Mouse (Mus musculus): Measurements from ENCODE around the gene Med15. TPM values are rescaled to one million over a fixed set of nuclear protein-coding genes. Genes with fewer than 3 reads are reported as not detected.
"Not testable (repeated sequence)": the region's sequence is repeated elsewhere in the genome, so short reads cannot be mapped to it uniquely, and the experiment has no call there.

The Med15 gene
- polyA plus RNA-seq, 1 experiment from 2014 or later = 47.1 TPM

DNA sequence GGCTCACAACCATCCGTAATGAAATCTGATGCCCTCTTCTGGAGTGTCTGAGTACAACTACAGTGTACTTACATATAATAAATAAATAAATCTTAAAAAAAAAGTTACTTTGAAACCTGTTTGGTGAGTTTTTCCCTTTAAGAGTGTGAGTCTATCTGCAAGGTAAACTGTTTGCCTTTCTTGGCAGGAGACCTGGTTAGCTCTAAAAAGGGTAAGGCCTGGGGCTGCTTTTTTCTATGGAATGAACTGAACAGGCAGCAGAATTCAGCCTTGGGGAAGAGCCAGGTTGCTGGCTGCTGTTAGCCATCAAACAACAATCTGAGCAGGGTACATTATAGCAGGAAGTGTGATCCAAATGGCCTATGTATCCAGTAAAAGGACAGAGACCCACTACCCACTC lies 10.1 kb upstream of the Med15 start:
- 17% methylated on average over 1 of the region's 1 CpGs for WGBS
- no peaks in the 10 kb centered on the region for H3K27me3 ChIP-seq (ENCODE audit: control insufficient read depth, insufficient read depth, low read depth, low read length)
- peak overlapping the region; percentile 79 for H3K27ac ChIP-seq (ENCODE audit: low read length)

GRCm38 (mm10) chr16:17740080-17740479 lies 7.4 kb upstream of the Med15 start:
- H3K4me1 ChIP-seq (replicated peaks; ENCODE audit: control insufficient read depth, insufficient read depth, low read length) = peaks cover 4% of the 10 kb centered on the region
- H3K4me2 ChIP-seq (ENCODE audit: low read depth, low read length) = no peak overlapping the region
- H3K36me3 ChIP-seq (ENCODE audit: control insufficient read depth, insufficient read depth, low read length) = no peaks in the 10 kb centered on the region
- no peaks in the 10 kb centered on the region for H3K27me3 ChIP-seq (ENCODE audit: control insufficient read depth, insufficient read depth, low read depth, low read length)
- WGBS = 52% methylated on average over 4 of the region's 4 CpGs
- ATAC-seq (ENCODE audit: low read depth) = no peak
- H3K9me3 ChIP-seq (ENCODE audit: control insufficient read depth, low read length) = no peaks in the 10 kb centered on the region
- H3K9ac ChIP-seq (ENCODE audit: low read length) = no peak overlapping the region
- H3K4me3 ChIP-seq (ENCODE audit: low read length) = no peak overlapping the region
- H3K27ac ChIP-seq (ENCODE audit: low read length) = no peak overlapping the region

More for the DNA sequence above, 10.1 kb upstream of the Med15 start:
- peak; percentile 81; the same call in 1 of the 2 replicates for ATAC-seq (ENCODE audit: low read depth)
- no peak overlapping the region for H3K4me2 ChIP-seq (ENCODE audit: low read depth, low read length)
- H3K4me3 ChIP-seq (ENCODE audit: low read length) = no peak overlapping the region
- H3K9ac ChIP-seq (ENCODE audit: low read length) = no peak overlapping the region; the same call in 1 of the 2 replicates
- H3K36me3 ChIP-seq (ENCODE audit: control insufficient read depth, insufficient read depth, low read length) = no peaks in the 10 kb centered on the region
- peaks cover 4% of the 10 kb centered on the region for H3K4me1 ChIP-seq (replicated peaks; ENCODE audit: control insufficient read depth, insufficient read depth, low read length)
- H3K9me3 ChIP-seq (ENCODE audit: control insufficient read depth, low read length) = no peaks in the 10 kb centered on the region; the same call in 1 of the 2 replicates

DNA sequence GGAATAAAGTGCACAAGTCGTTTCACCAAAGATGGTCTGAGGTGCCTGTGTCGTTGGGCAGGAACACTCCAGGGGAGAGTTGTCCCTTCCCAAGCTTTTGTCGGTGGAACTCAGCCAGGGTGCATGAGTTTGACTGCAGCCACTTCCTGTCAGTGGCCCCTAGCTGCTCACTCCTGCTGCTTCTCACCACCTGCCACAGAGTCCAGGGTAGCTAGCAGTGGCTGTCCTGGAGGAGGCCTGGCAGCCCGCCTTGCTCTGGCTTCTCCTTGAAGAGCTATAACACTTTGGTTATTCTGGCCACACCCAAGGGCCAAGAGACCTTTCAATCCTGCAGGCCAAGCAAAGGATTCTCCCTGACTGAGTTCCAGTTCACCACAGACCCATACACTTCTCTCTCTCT lies 3.5 kb upstream of the Med15 start:
- Histone ChIP-seq H3K27ac (ENCODE audit: low read length) (no peak overlapping the region), H3K36me3 (ENCODE audit: control insufficient read depth, insufficient read depth, low read length) (no peaks in the 10 kb centered on the region), H3K4me1 (replicated peaks; ENCODE audit: control insufficient read depth, insufficient read depth, low read length) (no peaks in the 10 kb centered on the region), H3K4me2 (ENCODE audit: low read depth, low read length) (no peak overlapping the region), H3K4me3 (ENCODE audit: low read length) (no peak overlapping the region), H3K9ac (ENCODE audit: low read length) (no peak overlapping the region), H3K27me3 (ENCODE audit: control insufficient read depth, insufficient read depth, low read depth, low read length) (peaks cover 3% of the 10 kb centered on the region; the same call in 1 of the 2 replicates), H3K9me3 (ENCODE audit: control insufficient read depth, low read length) (no peaks in the 10 kb centered on the region)
- 29% methylated on average over 4 of the region's 4 CpGs for WGBS
- ATAC-seq (ENCODE audit: low read depth) = no peak

- H3K27ac ChIP-seq (ENCODE audit: low read length); H3K9ac ChIP-seq (ENCODE audit: low read length); H3K4me1 ChIP-seq (replicated peaks; ENCODE audit: control insufficient read depth, insufficient read depth, low read length); ATAC-seq (ENCODE audit: low read depth); H3K4me3 ChIP-seq (ENCODE audit: low read length); H3K9me3 ChIP-seq (ENCODE audit: control insufficient read depth, low read length); H3K27me3 ChIP-seq (ENCODE audit: control insufficient read depth, insufficient read depth, low read depth, low read length); H3K36me3 ChIP-seq (ENCODE audit: control insufficient read depth, insufficient read depth, low read length); H3K4me2 ChIP-seq (ENCODE audit: low read depth, low read length): not testable (repeated sequence)
- 79% methylated on average over 6 of the region's 6 CpGs for WGBS
Measured at GRCm38 (mm10) chr16:17734872-17735271, 2.2 kb upstream of the Med15 start.

- Histone ChIP-seq H3K36me3 (ENCODE audit: control insufficient read depth, insufficient read depth, low read length) (no peaks in the 10 kb centered on the region), H3K4me2 (ENCODE audit: low read depth, low read length) (peak overlapping the region; percentile 45), H3K4me3 (ENCODE audit: low read length) (peak overlapping the region; percentile 23; the same call in 1 of the 2 replicates), H3K4me1 (replicated peaks; ENCODE audit: control insufficient read depth, insufficient read depth, low read length) (no peaks in the 10 kb centered on the region), H3K27ac (ENCODE audit: low read length) (no peak overlapping the region), H3K9ac (ENCODE audit: low read length) (no peak overlapping the region), H3K27me3 (ENCODE audit: control insufficient read depth, insufficient read depth, low read depth, low read length) (peaks cover 3% of the 10 kb centered on the region; the same call in 1 of the 2 replicates), H3K9me3 (ENCODE audit: control insufficient read depth, low read length) (no peaks in the 10 kb centered on the region)
- WGBS = 46% methylated on average over 2 of the region's 2 CpGs
- ATAC-seq (ENCODE audit: low read depth) = no peak
Measured at GRCm38 (mm10) chr16:17733646-17734045, 955 bp upstream of the Med15 start.

GRCm38 (mm10) chr16:17732431-17732830 lies 260 bp downstream of the Med15 start:
- Histone ChIP-seq H3K27me3 (ENCODE audit: control insufficient read depth, insufficient read depth, low read depth, low read length) (peaks cover 3% of the 10 kb centered on the region; the same call in 1 of the 2 replicates), H3K4me3 (ENCODE audit: low read length) (no peak overlapping the region), H3K27ac (ENCODE audit: low read length) (no peak overlapping the region), H3K36me3 (ENCODE audit: control insufficient read depth, insufficient read depth, low read length) (no peaks in the 10 kb centered on the region), H3K4me2 (ENCODE audit: low read depth, low read length) (no peak overlapping the region), H3K4me1 (replicated peaks; ENCODE audit: control insufficient read depth, insufficient read depth, low read length) (no peaks in the 10 kb centered on the region), H3K9me3 (ENCODE audit: control insufficient read depth, low read length) (no peaks in the 10 kb centered on the region), H3K9ac (ENCODE audit: low read length) (no peak overlapping the region)
- ATAC-seq (ENCODE audit: low read depth) = no peak
- WGBS = 60% methylated on average over 6 of the region's 6 CpGs

DNA sequence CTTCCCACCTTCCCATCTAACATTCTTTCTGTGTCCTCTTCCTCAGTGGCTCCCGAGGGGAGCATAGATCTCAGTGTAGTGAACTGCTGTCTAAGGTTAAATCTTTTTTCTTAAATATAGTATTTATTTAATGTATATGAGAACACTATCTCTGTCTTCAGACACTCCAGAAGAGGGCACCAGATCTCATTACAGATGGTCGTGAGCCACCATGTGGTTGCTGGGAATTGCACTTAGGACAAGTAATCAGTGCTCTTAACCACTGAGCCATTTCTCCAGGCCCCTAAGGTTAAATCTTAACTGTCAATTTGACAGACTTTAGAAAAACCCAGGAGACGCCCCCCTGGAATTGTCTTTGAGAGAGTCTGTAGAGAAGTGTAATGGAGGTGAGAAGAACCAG lies 670 bp downstream of the Med15 start:
- WGBS = 24% methylated on average over 3 of the region's 3 CpGs
- no peak overlapping the region for H3K27ac ChIP-seq (ENCODE audit: low read length)
- no peak overlapping the region for H3K4me2 ChIP-seq (ENCODE audit: low read depth, low read length)
- ATAC-seq (ENCODE audit: low read depth) = no peak
- H3K27me3 ChIP-seq (ENCODE audit: control insufficient read depth, insufficient read depth, low read depth, low read length) = peaks cover 3% of the 10 kb centered on the region; the same call in 1 of the 2 replicates
- no peak overlapping the region for H3K4me3 ChIP-seq (ENCODE audit: low read length)
- H3K4me1 ChIP-seq (replicated peaks; ENCODE audit: control insufficient read depth, insufficient read depth, low read length) = peaks cover 1% of the 10 kb centered on the region; the same call in 1 of the 2 replicates
- H3K36me3 ChIP-seq (ENCODE audit: control insufficient read depth, insufficient read depth, low read length) = no peaks in the 10 kb centered on the region
- no peaks in the 10 kb centered on the region for H3K9me3 ChIP-seq (ENCODE audit: control insufficient read depth, low read length)
- H3K9ac ChIP-seq (ENCODE audit: low read length) = no peak overlapping the region

DNA sequence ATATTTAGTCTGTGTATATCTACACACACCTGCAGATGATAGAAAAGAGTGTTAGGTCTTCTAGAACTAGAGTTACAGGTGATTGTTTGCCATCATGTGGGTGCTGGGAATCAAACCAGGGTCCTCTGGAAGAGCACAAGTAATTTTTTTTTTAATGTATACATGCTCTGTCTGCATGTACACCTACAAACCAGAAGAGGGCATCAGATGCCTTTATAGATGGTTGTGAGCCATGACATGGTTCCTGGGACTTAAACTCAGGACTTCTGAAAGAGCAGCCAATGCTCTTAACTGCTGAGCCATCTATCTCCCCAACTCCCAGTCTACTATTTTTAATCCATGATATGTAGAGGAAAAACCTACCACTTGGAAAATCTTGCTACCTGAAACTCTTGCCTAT lies 2.7 kb downstream of the Med15 start:
- Histone ChIP-seq H3K4me3 (ENCODE audit: low read length) (no peak overlapping the region), H3K36me3 (ENCODE audit: control insufficient read depth, insufficient read depth, low read length) (no peaks in the 10 kb centered on the region), H3K27ac (ENCODE audit: low read length) (no peak overlapping the region), H3K9me3 (ENCODE audit: control insufficient read depth, low read length) (no peaks in the 10 kb centered on the region), H3K4me1 (replicated peaks; ENCODE audit: control insufficient read depth, insufficient read depth, low read length) (peaks cover 5% of the 10 kb centered on the region), H3K4me2 (ENCODE audit: low read depth, low read length) (no peak overlapping the region), H3K27me3 (ENCODE audit: control insufficient read depth, insufficient read depth, low read depth, low read length) (peaks cover 3% of the 10 kb centered on the region; the same call in 1 of the 2 replicates), H3K9ac (ENCODE audit: low read length) (no peak overlapping the region)
- no peak for ATAC-seq (ENCODE audit: low read depth)

DNA sequence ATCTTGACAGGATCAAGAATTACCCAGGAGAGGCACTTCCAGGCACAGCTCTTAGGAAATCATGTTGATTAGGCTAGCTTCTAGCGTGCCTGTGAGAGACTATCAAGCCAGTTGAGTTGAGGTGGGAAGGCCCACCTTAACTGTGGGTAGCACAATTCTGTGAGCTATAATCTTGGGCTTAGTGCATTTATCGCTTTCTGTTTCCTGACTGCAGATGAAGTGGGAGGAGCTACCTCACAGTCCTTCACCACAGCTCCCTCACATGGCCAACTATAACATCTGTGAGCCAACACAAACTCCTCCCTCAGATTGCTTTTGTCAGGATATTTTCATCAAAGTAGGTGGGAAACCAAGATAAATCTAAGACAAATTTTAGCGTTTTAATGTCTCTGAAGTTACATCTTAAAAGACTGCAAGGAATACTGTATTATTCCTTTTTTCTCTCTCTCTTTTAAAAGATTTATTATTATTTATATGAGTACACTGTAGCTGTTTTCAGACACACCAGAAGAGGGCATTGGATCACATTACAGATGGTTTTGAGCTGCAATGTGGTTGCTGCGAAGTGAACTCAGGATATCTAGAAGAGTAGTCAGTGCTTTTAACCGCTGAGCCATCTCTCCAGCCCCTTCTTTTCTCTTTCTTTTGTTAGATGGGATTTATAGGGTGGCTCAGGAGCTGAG lies 5.4 kb downstream of the Med15 start:
- Histone ChIP-seq H3K4me2 (ENCODE audit: low read depth, low read length) (peak overlapping the region; percentile 12), H3K4me1 (replicated peaks; ENCODE audit: control insufficient read depth, insufficient read depth, low read length) (peaks cover 5% of the 10 kb centered on the region), H3K27me3 (ENCODE audit: control insufficient read depth, insufficient read depth, low read depth, low read length) (no peaks in the 10 kb centered on the region), H3K27ac (ENCODE audit: low read length) (no peak overlapping the region), H3K9me3 (ENCODE audit: control insufficient read depth, low read length) (no peaks in the 10 kb centered on the region), H3K4me3 (ENCODE audit: low read length) (no peak overlapping the region), H3K9ac (ENCODE audit: low read length) (0 out of 2 replicates have a peak overlapping the region, but pooled peaks have one; percentile 9), H3K36me3 (ENCODE audit: control insufficient read depth, insufficient read depth, low read length) (no peaks in the 10 kb centered on the region)
- WGBS = 12% methylated on average over 5 of the region's 5 CpGs
- ATAC-seq (ENCODE audit: low read depth) = peak; percentile 32; the same call in 1 of the 2 replicates
